Mouse (Mus musculus): ENCODE measurements around the gene Cryba2. TPM values are rescaled to one million over a fixed set of nuclear protein-coding genes. Genes with fewer than 3 reads are reported as not detected.

The Cryba2 gene
- polyA plus RNA-seq, 1 experiment: not detected

- WGBS: under 1% methylated on average over 74 of the region's 74 CpGs
These were observed 37.1 kb downstream of the Cryba2 start for GRCm38 (mm10) chr1:74855651-74856438.

GRCm38 (mm10) chr1:74855156-74855555, 37.8 kb downstream of the Cryba2 start:
- Histone ChIP-seq H3K27ac (ENCODE audit: insufficient read depth, low read depth, low read length) (peak overlapping the region; percentile 56), H3K4me3 (ENCODE audit: insufficient read depth, low read depth, low read length) (peak overlapping the region; percentile 81), H3K4me1 (ENCODE audit: control insufficient read depth, insufficient read depth, low read length) (peaks cover 37% of the 10 kb centered on the region)
- TF ChIP-seq CTCF (IDR thresholded peaks at IDR 0.05; ENCODE audit: insufficient read depth, low read depth, low read length): no peak
- no peak for TF ChIP-seq POLR2A (IDR thresholded peaks at IDR 0.05; ENCODE audit: insufficient read depth, low read depth, low read length)
- whole genome bisulfite sequencing: under 1% methylated on average over 48 of the region's 48 CpGs

More at GRCm38 (mm10) chr1:74855651-74856438, 37.1 kb downstream of the Cryba2 start:
- H3K27ac ChIP-seq (ENCODE audit: insufficient read depth, low read depth, low read length): peak overlapping the region; percentile 56
- peak overlapping the region; percentile 81 for H3K4me3 ChIP-seq (ENCODE audit: insufficient read depth, low read depth, low read length)
- H3K4me1 ChIP-seq (ENCODE audit: control insufficient read depth, insufficient read depth, low read length): peaks cover 35% of the 10 kb centered on the region
- TF ChIP-seq CTCF (IDR thresholded peaks at IDR 0.05; ENCODE audit: insufficient read depth, low read depth, low read length) (no peak), POLR2A (IDR thresholded peaks at IDR 0.05; ENCODE audit: insufficient read depth, low read depth, low read length) (no peak)

GRCm38 (mm10) chr1:74854306-74855056, 38.5 kb downstream of the Cryba2 start, which contains the start of gene Cdk5r2:
Gene Cdk5r2, plus strand, starts transcription at chr1:74854934.
- Histone ChIP-seq H3K27ac (ENCODE audit: insufficient read depth, low read depth, low read length) (peak within 1 kb of the TSS; percentile 70), H3K4me1 (ENCODE audit: control insufficient read depth, insufficient read depth, low read length) (peaks cover 35% of the 10 kb centered on the region)
- WGBS: 3% methylated on average over 39 of the region's 39 CpGs

GRCm38 (mm10) chr1:74851001-74851775, 41.8 kb downstream of the Cryba2 start:
- H3K4me1 ChIP-seq (ENCODE audit: control insufficient read depth, insufficient read depth, low read length): peaks cover 23% of the 10 kb centered on the region
- 22% methylated on average over 6 of the region's 6 CpGs for WGBS
- peak overlapping the region; percentile 95 for H3K27ac ChIP-seq (ENCODE audit: insufficient read depth, low read depth, low read length)
- TF ChIP-seq POLR2A (IDR thresholded peaks at IDR 0.05; ENCODE audit: insufficient read depth, low read depth, low read length): no peak
- TF ChIP-seq CTCF (IDR thresholded peaks at IDR 0.05; ENCODE audit: insufficient read depth, low read depth, low read length): no peak
- H3K4me3 ChIP-seq (ENCODE audit: insufficient read depth, low read depth, low read length): no peak overlapping the region

More at GRCm38 (mm10) chr1:74854306-74855056, 38.5 kb downstream of the Cryba2 start, which contains the start of gene Cdk5r2:
- H3K4me3 ChIP-seq (ENCODE audit: insufficient read depth, low read depth, low read length): peak within 1 kb of the TSS; percentile 81
- peak; percentile 97 for TF ChIP-seq POLR2A (IDR thresholded peaks at IDR 0.05; ENCODE audit: insufficient read depth, low read depth, low read length)
- no peak for TF ChIP-seq CTCF (IDR thresholded peaks at IDR 0.05; ENCODE audit: insufficient read depth, low read depth, low read length)

GRCm38 (mm10) chr1:74850251-74850650, 42.7 kb downstream of the Cryba2 start:
- Histone ChIP-seq H3K4me1 (ENCODE audit: control insufficient read depth, insufficient read depth, low read length) (peaks cover 23% of the 10 kb centered on the region), H3K27ac (ENCODE audit: insufficient read depth, low read depth, low read length) (peak overlapping the region; percentile 95), H3K4me3 (ENCODE audit: insufficient read depth, low read depth, low read length) (0 out of 2 replicates have a peak overlapping the region, but pooled peaks have one; percentile 7)
- 17% methylated on average over 6 of the region's 6 CpGs for WGBS
- TF ChIP-seq CTCF (IDR thresholded peaks at IDR 0.05; ENCODE audit: insufficient read depth, low read depth, low read length) (no peak), POLR2A (IDR thresholded peaks at IDR 0.05; ENCODE audit: insufficient read depth, low read depth, low read length) (0 out of 2 replicates have a peak, but pooled peaks have one; percentile 17)

GRCm38 (mm10) chr1:74848946-74849345, 44.0 kb downstream of the Cryba2 start:
- H3K4me3 ChIP-seq (ENCODE audit: insufficient read depth, low read depth, low read length): no peak overlapping the region
- peak overlapping the region; percentile 32; the same call in 1 of the 2 replicates for H3K27ac ChIP-seq (ENCODE audit: insufficient read depth, low read depth, low read length)
- TF ChIP-seq POLR2A (IDR thresholded peaks at IDR 0.05; ENCODE audit: insufficient read depth, low read depth, low read length): no peak
- WGBS: 46% methylated on average over 5 of the region's 5 CpGs
- H3K4me1 ChIP-seq (ENCODE audit: control insufficient read depth, insufficient read depth, low read length): peaks cover 17% of the 10 kb centered on the region

- H3K4me3 ChIP-seq (ENCODE audit: insufficient read depth, low read depth, low read length): no peak overlapping the region
- H3K4me1 ChIP-seq (ENCODE audit: control insufficient read depth, insufficient read depth, low read length): peaks cover 10% of the 10 kb centered on the region
- no peak for TF ChIP-seq CTCF (IDR thresholded peaks at IDR 0.05; ENCODE audit: insufficient read depth, low read depth, low read length)
- TF ChIP-seq POLR2A (IDR thresholded peaks at IDR 0.05; ENCODE audit: insufficient read depth, low read depth, low read length): no peak
- H3K27ac ChIP-seq (ENCODE audit: insufficient read depth, low read depth, low read length): no peak overlapping the region
- WGBS: 54% methylated on average over 9 of the region's 9 CpGs
These were observed 46.6 kb downstream of the Cryba2 start for GRCm38 (mm10) chr1:74846341-74846740.

GRCm38 (mm10) chr1:74843090-74843489, 49.9 kb downstream of the Cryba2 start:
- no peak for TF ChIP-seq POLR2A (IDR thresholded peaks at IDR 0.05; ENCODE audit: insufficient read depth, low read depth, low read length)
- no peak overlapping the region for H3K4me3 ChIP-seq (ENCODE audit: insufficient read depth, low read depth, low read length)
- 57% methylated on average over 5 of the region's 5 CpGs for WGBS
- H3K27ac ChIP-seq (ENCODE audit: insufficient read depth, low read depth, low read length): no peak overlapping the region
- peaks cover 3% of the 10 kb centered on the region for H3K4me1 ChIP-seq (ENCODE audit: control insufficient read depth, insufficient read depth, low read length)

Other genes with a start within 250 kb of the Cryba2 start
- 137 TPM in 1 of 2 replicates, not detected in the other for gene Ttll4, start 231.4 kb downstream of the Cryba2 start, polyA plus RNA-seq (2012; ENCODE audit: insufficient read depth, insufficient read length, low replicate concordance, missing spikeins)
- gene Cyp27a1, start 179.6 kb downstream of the Cryba2 start, polyA plus RNA-seq (2012; ENCODE audit: insufficient read depth, insufficient read length, low replicate concordance, missing spikeins): not detected in 2 replicates
- gene Prkag3, start 143.9 kb downstream of the Cryba2 start, polyA plus RNA-seq (2012; ENCODE audit: insufficient read depth, insufficient read length, low replicate concordance, missing spikeins): not detected in 2 replicates
- gene Wnt6, start 121.3 kb downstream of the Cryba2 start, polyA plus RNA-seq (2012; ENCODE audit: insufficient read depth, insufficient read length, low replicate concordance, missing spikeins): not detected in 2 replicates
- not detected in 2 replicates for gene Wnt10a, start 101.6 kb downstream of the Cryba2 start, polyA plus RNA-seq (2012; ENCODE audit: insufficient read depth, insufficient read length, low replicate concordance, missing spikeins)
- not detected in 2 replicates for gene Cdk5r2, start 38.2 kb downstream of the Cryba2 start, polyA plus RNA-seq (2012; ENCODE audit: insufficient read depth, insufficient read length, low replicate concordance, missing spikeins)
- not detected in 2 replicates for gene Fev, start 7.7 kb downstream of the Cryba2 start, polyA plus RNA-seq (2012; ENCODE audit: insufficient read depth, insufficient read length, low replicate concordance, missing spikeins)
- not detected in 2 replicates for gene Cfap65, start 42.5 kb upstream of the Cryba2 start, polyA plus RNA-seq (2012; ENCODE audit: insufficient read depth, insufficient read length, low replicate concordance, missing spikeins)
- gene Ihh, start 58.5 kb upstream of the Cryba2 start, polyA plus RNA-seq (2012; ENCODE audit: insufficient read depth, insufficient read length, low replicate concordance, missing spikeins): not detected in 2 replicates
- gene Nhej1, start 232.1 kb upstream of the Cryba2 start, polyA plus RNA-seq (2012; ENCODE audit: insufficient read depth, insufficient read length, low replicate concordance, missing spikeins): not detected in 2 replicates
- not detected in 2 replicates for gene Slc23a3, start 240.7 kb upstream of the Cryba2 start, polyA plus RNA-seq (2012; ENCODE audit: insufficient read depth, insufficient read length, low replicate concordance, missing spikeins)
- gene Cnppd1, start 249.6 kb upstream of the Cryba2 start, polyA plus RNA-seq (2012; ENCODE audit: insufficient read depth, insufficient read length, low replicate concordance, missing spikeins): 190 TPM in 1 of 2 replicates, not detected in the other
- not detected in 2 replicates for gene Retreg2, start 249.6 kb upstream of the Cryba2 start, polyA plus RNA-seq (2012; ENCODE audit: insufficient read depth, insufficient read length, low replicate concordance, missing spikeins)

Measured in olfactory bulb, adult 2 months (tissue).